Mouse (Mus musculus): ENCODE measurements around the gene Zfp131. TPM values are rescaled to one million over a fixed set of nuclear protein-coding genes. Genes with fewer than 3 reads are reported as not detected.

Gene Zfp131
- total RNA-seq, 2 experiments from 2014 or later, result 43.0 to 43.6 TPM

Other genes starting within 250 kb of the Zfp131 start
- not detected in 2 replicates for gene Ccl28, start 167.1 kb downstream of the Zfp131 start, total RNA-seq (2015)
- gene Ccl28, start 167.1 kb downstream of the Zfp131 start, total RNA-seq (2017), result not detected in 2 replicates
- gene Hmgcs1, start 100.5 kb downstream of the Zfp131 start, total RNA-seq (2015), result 27.6 and 29.7 TPM in 2 replicates
- 36.9 and 40.8 TPM in 2 replicates for gene Hmgcs1, start 100.5 kb downstream of the Zfp131 start, total RNA-seq (2017)
- 0.98 and 1.4 TPM in 2 replicates for gene Nim1k, start 35.0 kb downstream of the Zfp131 start, total RNA-seq (2015)
- 0.48 and 1.5 TPM in 2 replicates for gene Nim1k, start 35.0 kb downstream of the Zfp131 start, total RNA-seq (2017)
- gene AF067063, start 39.3 kb upstream of the Zfp131 start, total RNA-seq (2015), result not detected in 2 replicates
- not detected in 2 replicates for gene AF067063, start 39.3 kb upstream of the Zfp131 start, total RNA-seq (2017)
- 0.45 and 1.7 TPM in 2 replicates for gene D13Ertd608e, start 45.1 kb upstream of the Zfp131 start, total RNA-seq (2015)
- 2.6 TPM in 1 of 2 replicates, not detected in the other for gene D13Ertd608e, start 45.1 kb upstream of the Zfp131 start, total RNA-seq (2017)
- not detected in 2 replicates for gene Tcstv1, start 103.9 kb upstream of the Zfp131 start, total RNA-seq (2015)
- gene Tcstv1, start 103.9 kb upstream of the Zfp131 start, total RNA-seq (2017), result not detected in 2 replicates
- not detected in 2 replicates for gene Gm21761, start 138.4 kb upstream of the Zfp131 start, total RNA-seq (2015)
- not detected in 2 replicates for gene Gm21761, start 138.4 kb upstream of the Zfp131 start, total RNA-seq (2017)
- gene B020031M17Rik, start 159.9 kb upstream of the Zfp131 start, total RNA-seq (2015), result not detected in 2 replicates
- gene B020031M17Rik, start 159.9 kb upstream of the Zfp131 start, total RNA-seq (2017), result not detected in 2 replicates
- not detected in 2 replicates for gene Gm36079, start 236.1 kb upstream of the Zfp131 start, total RNA-seq (2015)
- 0.49 TPM in 1 of 2 replicates, not detected in the other for gene Gm36079, start 236.1 kb upstream of the Zfp131 start, total RNA-seq (2017)